Mouse (Mus musculus) heart, embryonic 12.5 days (tissue): Measurements from ENCODE around the gene Foxp1. TPM values are rescaled to one million over a fixed set of nuclear protein-coding genes. Genes with fewer than 3 reads are reported as not detected.

Experiments
- ATAC-seq: fragments of 200-750 bp; cut with Nextera tagmentation; 2 replicates; pipeline ENCODE4 v1.8.0; 2017; ENCODE audit warnings: moderate TSS enrichment, moderate library complexity; ENCODE audit not compliant: insufficient number of reproducible peaks, low FRiP score
- H3K27ac ChIP-seq: fragments of 300-500 bp; sonication (generic); 2 replicates; pipeline ENCODE4 v1.5.1; 2016; ENCODE audit warnings: mild to moderate bottlenecking, moderate library complexity; ENCODE audit not compliant: poor library complexity, severe bottlenecking
- H3K27me3 ChIP-seq: fragments of 300-500 bp; sonication (generic); replicated peaks from 2 replicates; pipeline ENCODE4 v1.6.1; 2016; ENCODE audit warnings: mild to moderate bottlenecking, moderate library complexity
- H3K36me3 ChIP-seq: fragments of 300-500 bp; sonication (generic); 2 replicates; pipeline ENCODE4 v1.6.1; 2016; ENCODE audit warnings: mild to moderate bottlenecking, moderate library complexity
- H3K4me1 ChIP-seq: fragments of 300-500 bp; sonication (generic); replicated peaks from 2 replicates; pipeline ENCODE4 v1.6.1; 2016; ENCODE audit warnings: mild to moderate bottlenecking
- H3K4me2 ChIP-seq: fragments of 300-500 bp; sonication (generic); 2 replicates; pipeline ENCODE4 v1.6.1; 2016; ENCODE audit warnings: mild to moderate bottlenecking, moderate library complexity
- H3K4me3 ChIP-seq: fragments of 300-500 bp; sonication (generic); 2 replicates; pipeline ENCODE4 v1.5.1; 2016; ENCODE audit warnings: mild to moderate bottlenecking
- H3K9ac ChIP-seq: fragments of 300-500 bp; sonication (generic); 2 replicates; pipeline ENCODE4 v1.6.1; 2016; ENCODE audit warnings: mild to moderate bottlenecking, moderate library complexity
- H3K9me3 ChIP-seq: fragments of 300-500 bp; sonication (generic); replicated peaks from 2 replicates; pipeline ENCODE4 v1.6.1; 2016; ENCODE audit warnings: mild to moderate bottlenecking, moderate library complexity
- WGBS: fragments of 180-500 bp; shearing (Covaris S2); methylation state at CpG from one replicate; pipeline ENCODE4 v1.1.7; 2016; 5-methylcytosine and 5-hydroxymethylcytosine counted together
- polyA plus RNA-seq: library from polyadenylated mRNA; unstranded; fragments of >200 nt; fragmentation: Nextera tagmentation; extraction: Ambion mirVana; gene quantifications from 2 replicates; pipeline ENCODE4 v1.2.1, GENCODE M21; 2016

Foxp1 gene
- polyA plus RNA-seq, 1 experiment from 2014 or later = 91.1 TPM

DNA sequence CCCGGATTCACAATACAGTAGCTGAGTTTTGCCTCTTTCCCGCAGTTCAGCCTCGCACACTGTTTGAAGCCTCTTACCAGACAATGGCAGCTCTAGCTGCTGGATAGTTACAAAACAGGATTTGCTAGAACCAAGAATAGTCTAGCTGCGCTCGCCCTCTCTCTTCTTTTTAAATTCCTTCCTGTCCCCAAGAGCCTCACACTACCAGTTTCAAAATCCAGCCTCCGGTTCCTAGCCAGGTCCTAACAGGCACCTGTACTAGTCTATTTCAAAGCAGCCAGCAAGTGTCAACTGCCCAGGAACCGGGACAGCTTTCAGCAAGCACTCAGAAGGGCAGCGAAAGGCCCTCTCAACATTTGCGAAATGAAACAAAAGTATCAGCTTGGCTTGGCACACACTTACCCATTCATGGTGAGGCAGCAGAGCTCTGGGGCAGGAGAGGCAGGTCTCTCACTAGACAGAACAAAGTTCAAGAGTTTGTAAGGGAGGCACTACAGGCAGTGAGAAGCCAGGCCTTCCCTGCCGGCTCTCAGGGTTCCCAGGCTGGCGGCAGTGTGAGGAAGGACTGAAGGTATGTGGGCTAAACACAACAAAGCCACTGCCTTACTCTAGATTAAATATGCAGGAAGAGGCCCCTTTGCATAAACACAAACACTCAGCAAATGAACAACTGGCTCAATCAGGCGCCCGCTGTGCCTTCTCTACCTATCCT is 256.4 kb downstream of the Foxp1 start:
- 18% methylated on average over 13 of the region's 13 CpGs for WGBS
- H3K4me3 ChIP-seq = peak overlapping the region; percentile 34
- peaks cover 61% of the 10 kb centered on the region for H3K4me1 ChIP-seq
- H3K27ac ChIP-seq = peak overlapping the region; percentile 94
- peak overlapping the region; percentile 64 for H3K4me2 ChIP-seq
- H3K27me3 ChIP-seq = no peaks in the 10 kb centered on the region
- peak; percentile 57; the same call in 1 of the 2 replicates for ATAC-seq
- H3K9ac ChIP-seq = peak overlapping the region; percentile 57
- H3K9me3 ChIP-seq = no peaks in the 10 kb centered on the region
- H3K36me3 ChIP-seq = no peaks in the 10 kb centered on the region

DNA sequence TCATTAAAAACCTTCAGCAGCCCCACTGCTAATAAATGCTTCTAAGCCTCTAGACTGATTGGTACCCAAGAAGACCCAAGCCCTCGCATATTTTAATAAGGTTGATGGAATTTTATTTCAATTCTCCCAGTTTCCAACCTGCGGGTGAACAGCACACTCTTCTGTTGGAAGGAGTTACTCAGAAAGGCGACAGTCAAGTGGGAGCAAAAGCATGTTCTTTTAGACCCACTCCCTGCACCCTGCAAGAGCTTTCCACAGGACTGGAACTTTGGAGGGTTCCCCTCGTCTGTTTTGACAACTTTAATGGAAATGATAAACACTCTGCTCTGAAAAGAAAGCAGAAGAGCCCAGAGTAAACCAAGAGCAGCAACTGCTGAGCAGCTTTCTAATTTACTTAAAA is 257.3 kb downstream of the Foxp1 start:
- Histone ChIP-seq H3K36me3 (no peaks in the 10 kb centered on the region), H3K4me2 (peak overlapping the region; percentile 64), H3K27me3 (no peaks in the 10 kb centered on the region), H3K9ac (0 out of 2 replicates have a peak overlapping the region, but pooled peaks have one; percentile 20), H3K4me3 (peak overlapping the region; percentile 34; the same call in 1 of the 2 replicates), H3K4me1 (peaks cover 64% of the 10 kb centered on the region), H3K9me3 (no peaks in the 10 kb centered on the region), H3K27ac (peak overlapping the region; percentile 94)
- ATAC-seq = no peak
- 37% methylated on average over 4 of the region's 4 CpGs for WGBS

DNA sequence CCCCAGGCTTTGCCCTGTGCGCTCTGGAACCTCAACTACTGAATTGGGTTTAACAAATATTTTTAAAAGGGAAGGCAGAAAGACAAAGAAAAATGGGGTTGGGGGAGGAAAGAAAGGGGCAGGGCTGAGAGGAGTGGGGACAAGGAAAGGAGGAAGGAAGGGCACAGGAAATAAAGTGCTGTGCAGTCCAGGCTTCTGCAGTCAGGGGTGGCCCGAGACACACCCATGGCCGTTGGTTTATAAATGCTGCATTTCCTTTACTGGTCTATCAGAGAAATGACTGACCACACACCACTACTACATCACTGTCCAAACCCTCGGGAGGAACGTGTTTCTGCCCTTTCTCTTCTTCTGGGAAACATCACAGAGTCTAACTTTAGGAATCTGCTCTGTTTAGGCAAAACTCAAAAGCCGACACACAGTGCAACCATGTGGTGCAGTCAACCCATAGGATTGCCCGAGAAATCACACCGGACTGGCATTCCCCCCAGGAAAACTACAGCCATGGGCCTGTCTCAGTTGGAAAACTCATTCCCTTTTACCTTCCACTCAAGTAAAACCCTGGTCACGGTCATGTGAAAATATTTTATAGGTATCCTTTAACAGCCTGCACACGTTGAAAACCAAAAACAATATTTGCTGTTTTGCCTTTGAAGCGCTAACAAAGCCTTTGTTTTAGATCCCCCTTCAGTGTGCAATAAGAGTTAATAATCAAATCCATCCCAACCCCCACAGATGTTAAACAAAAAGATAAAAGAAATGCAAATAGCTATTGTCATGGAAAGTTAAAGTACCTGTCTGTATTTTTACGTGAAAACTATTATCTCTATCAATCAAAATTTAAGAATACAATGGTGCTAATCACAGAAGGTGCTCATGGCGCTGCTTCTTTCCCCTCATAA is 258.1 kb downstream of the Foxp1 start:
- H3K4me2 ChIP-seq = peak overlapping the region; percentile 55
- 44% methylated on average over 13 of the region's 13 CpGs for WGBS
- H3K36me3 ChIP-seq = 0 out of 2 replicates have a peak, but pooled peaks cover 3% of the 10 kb centered on the region
- ATAC-seq = peak; percentile 63
- H3K4me1 ChIP-seq = peaks cover 64% of the 10 kb centered on the region
- peak overlapping the region; percentile 12; the same call in 1 of the 2 replicates for H3K4me3 ChIP-seq
- H3K27me3 ChIP-seq = no peaks in the 10 kb centered on the region
- peak overlapping the region; percentile 48; the same call in 1 of the 2 replicates for H3K9ac ChIP-seq
- H3K27ac ChIP-seq = peak overlapping the region; percentile 72
- no peaks in the 10 kb centered on the region for H3K9me3 ChIP-seq

- ATAC-seq = no peak
- peak overlapping the region; percentile 72; the same call in 1 of the 2 replicates for H3K27ac ChIP-seq
- H3K27me3 ChIP-seq = no peaks in the 10 kb centered on the region
- peaks cover 64% of the 10 kb centered on the region for H3K4me1 ChIP-seq
- 0 out of 2 replicates have a peak, but pooled peaks cover 3% of the 10 kb centered on the region for H3K36me3 ChIP-seq
- H3K9ac ChIP-seq = peak overlapping the region; percentile 44; the same call in 1 of the 2 replicates
- peak overlapping the region; percentile 55 for H3K4me2 ChIP-seq
- H3K4me3 ChIP-seq = 0 out of 2 replicates have a peak overlapping the region, but pooled peaks have one; percentile 12
- no peaks in the 10 kb centered on the region for H3K9me3 ChIP-seq
- 58% methylated on average over 2 of the region's 2 CpGs for WGBS
These were observed 258.7 kb downstream of the Foxp1 start for GRCm38 (mm10) chr6:99263886-99264185.

DNA sequence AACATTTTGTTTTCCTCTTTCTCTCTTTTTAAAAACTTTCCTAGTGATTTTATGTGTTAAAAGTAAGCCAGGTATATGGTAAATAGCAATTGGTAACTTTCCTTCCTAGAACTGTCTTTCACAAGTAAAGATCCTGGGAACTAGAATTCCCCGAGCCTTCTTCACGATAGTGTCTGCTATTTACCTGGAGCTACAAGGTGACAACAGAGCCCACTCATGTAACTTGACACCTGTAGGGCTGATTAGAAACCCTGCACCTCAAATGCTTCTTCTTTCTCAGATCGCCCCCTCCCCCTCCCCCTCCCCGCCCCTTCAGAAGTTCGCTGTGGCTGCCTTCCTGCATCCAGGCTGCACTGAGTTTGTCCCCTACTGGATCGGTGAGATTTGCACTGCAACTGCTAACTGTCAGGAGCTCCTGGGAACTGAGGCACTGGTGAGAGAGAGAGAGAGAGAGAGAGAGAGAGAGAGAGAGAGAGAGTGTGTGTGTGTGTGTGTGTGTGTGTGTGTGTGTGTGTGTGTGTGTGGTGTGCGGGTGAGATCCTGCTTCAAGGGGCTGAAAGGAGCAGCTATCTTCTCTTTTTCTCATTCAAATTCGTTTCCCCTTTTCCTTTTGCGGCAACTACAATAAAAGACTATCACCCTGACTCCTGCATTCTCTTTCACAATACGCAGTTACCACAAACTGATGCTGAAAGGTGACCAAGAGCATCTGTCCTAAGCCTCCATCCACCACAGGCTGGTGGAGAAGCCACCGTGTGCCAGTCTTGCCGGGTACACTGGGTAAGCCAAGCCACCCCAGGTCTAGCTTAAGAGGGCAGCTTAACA is 259.2 kb downstream of the Foxp1 start:
- H3K9me3 ChIP-seq = no peaks in the 10 kb centered on the region

GRCm38 (mm10) chr6:99261737-99262130 is 260.8 kb downstream of the Foxp1 start:
- Histone ChIP-seq H3K27me3 (no peaks in the 10 kb centered on the region), H3K27ac (no peak overlapping the region), H3K9ac (no peak overlapping the region), H3K9me3 (no peaks in the 10 kb centered on the region), H3K4me1 (peaks cover 54% of the 10 kb centered on the region), H3K36me3 (0 out of 2 replicates have a peak, but pooled peaks cover 3% of the 10 kb centered on the region), H3K4me2 (no peak overlapping the region), H3K4me3 (no peak overlapping the region)
- ATAC-seq = no peak
- WGBS = 41% methylated on average over 4 of the region's 4 CpGs

More for the DNA sequence above, 259.2 kb downstream of the Foxp1 start:
- peak overlapping the region; percentile 55 for H3K4me2 ChIP-seq
- ATAC-seq = no peak
- H3K4me1 ChIP-seq = peaks cover 58% of the 10 kb centered on the region
- H3K9ac ChIP-seq = peak overlapping the region; percentile 44
- H3K36me3 ChIP-seq = 0 out of 2 replicates have a peak, but pooled peaks cover 3% of the 10 kb centered on the region
- peak overlapping the region; percentile 72; the same call in 1 of the 2 replicates for H3K27ac ChIP-seq
- H3K27me3 ChIP-seq = no peaks in the 10 kb centered on the region
- 0 out of 2 replicates have a peak overlapping the region, but pooled peaks have one; percentile 12 for H3K4me3 ChIP-seq
- WGBS = 13% methylated on average over 12 of the region's 12 CpGs

DNA sequence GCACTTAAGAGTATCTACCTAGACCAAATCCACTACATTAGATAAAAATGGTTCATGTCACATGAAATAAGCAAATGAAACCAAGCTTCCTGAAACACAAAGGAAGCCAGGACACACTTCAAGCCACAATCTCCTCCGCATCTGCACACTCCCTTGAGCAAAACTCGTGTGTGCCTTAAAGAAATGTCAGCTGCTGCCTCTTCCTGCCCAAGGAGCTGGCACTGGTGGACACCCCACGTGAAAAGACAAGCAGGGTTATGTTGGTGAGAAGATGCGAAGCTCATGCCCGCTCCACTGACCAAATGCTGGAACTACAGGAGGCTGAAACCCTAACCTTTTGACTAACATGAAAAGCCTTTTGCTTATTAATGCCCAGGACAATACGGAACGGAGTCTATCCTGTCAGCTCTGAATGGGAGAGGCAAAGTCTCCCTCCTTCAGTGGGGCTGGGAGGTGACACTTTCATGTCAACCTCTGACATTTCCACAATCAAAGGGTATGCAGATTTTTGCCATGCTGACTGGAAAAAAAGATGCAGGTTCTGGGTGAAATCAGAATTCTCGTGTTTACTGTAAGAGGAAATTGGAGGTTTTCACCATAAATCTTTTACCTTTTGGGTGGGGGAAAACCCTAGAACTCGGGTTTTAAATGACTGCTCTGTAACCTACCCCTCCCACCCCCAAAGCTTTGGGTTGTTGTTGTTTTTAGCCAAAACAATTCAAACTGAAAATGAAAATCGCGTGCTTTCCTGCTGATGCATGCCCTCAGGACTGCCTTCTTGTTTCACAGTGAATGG is 261.4 kb downstream of the Foxp1 start:
- H3K27me3 ChIP-seq = no peaks in the 10 kb centered on the region
- no peak overlapping the region for H3K4me2 ChIP-seq
- 0 out of 2 replicates have a peak, but pooled peaks cover 3% of the 10 kb centered on the region for H3K36me3 ChIP-seq
- WGBS = 63% methylated on average over 11 of the region's 11 CpGs
- H3K4me3 ChIP-seq = no peak overlapping the region
- ATAC-seq = no peak
- peaks cover 48% of the 10 kb centered on the region for H3K4me1 ChIP-seq
- H3K9ac ChIP-seq = no peak overlapping the region
- H3K9me3 ChIP-seq = no peaks in the 10 kb centered on the region
- H3K27ac ChIP-seq = no peak overlapping the region

GRCm38 (mm10) chr6:99258346-99258745 is 264.2 kb downstream of the Foxp1 start:
- no peak overlapping the region for H3K27ac ChIP-seq
- WGBS = 73% methylated on average over 5 of the region's 5 CpGs
- ATAC-seq = no peak
- peaks cover 31% of the 10 kb centered on the region for H3K4me1 ChIP-seq
- 0 out of 2 replicates have a peak, but pooled peaks cover 3% of the 10 kb centered on the region for H3K36me3 ChIP-seq
- H3K9ac ChIP-seq = no peak overlapping the region
- H3K27me3 ChIP-seq = no peaks in the 10 kb centered on the region
- no peak overlapping the region for H3K4me3 ChIP-seq
- no peaks in the 10 kb centered on the region for H3K9me3 ChIP-seq
- H3K4me2 ChIP-seq = no peak overlapping the region

GRCm38 (mm10) chr6:99257676-99258075 is 264.8 kb downstream of the Foxp1 start:
- Histone ChIP-seq H3K27me3 (no peaks in the 10 kb centered on the region), H3K4me3 (no peak overlapping the region), H3K27ac (no peak overlapping the region), H3K36me3 (0 out of 2 replicates have a peak, but pooled peaks cover 3% of the 10 kb centered on the region), H3K4me2 (no peak overlapping the region), H3K4me1 (peaks cover 28% of the 10 kb centered on the region), H3K9me3 (no peaks in the 10 kb centered on the region), H3K9ac (no peak overlapping the region)
- 70% methylated on average over 2 of the region's 2 CpGs for WGBS
- no peak for ATAC-seq

DNA sequence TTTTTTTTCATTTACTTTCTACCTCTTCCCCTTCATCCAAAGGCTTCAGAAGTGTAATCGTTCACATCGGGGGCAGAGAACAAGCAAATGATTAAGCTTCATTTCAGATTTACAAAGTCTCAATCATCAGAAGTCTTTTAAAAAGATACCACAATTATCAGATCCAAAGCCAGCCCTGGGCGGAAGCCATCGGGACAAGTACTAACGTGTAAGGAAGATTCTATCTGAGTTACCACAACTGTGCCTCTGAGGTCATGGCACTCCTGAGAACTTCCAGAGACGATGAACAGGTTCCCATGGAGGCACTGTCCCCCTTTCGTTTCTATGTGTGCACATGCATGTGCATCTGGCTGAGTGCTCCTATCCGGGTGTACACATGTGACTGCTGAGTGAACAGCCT is 269.2 kb downstream of the Foxp1 start:
- no peak for ATAC-seq
- Histone ChIP-seq H3K4me3 (no peak overlapping the region), H3K9me3 (no peaks in the 10 kb centered on the region), H3K27me3 (no peaks in the 10 kb centered on the region), H3K36me3 (no peaks in the 10 kb centered on the region), H3K4me1 (peaks cover 24% of the 10 kb centered on the region), H3K9ac (no peak overlapping the region), H3K27ac (no peak overlapping the region), H3K4me2 (no peak overlapping the region)
- WGBS = 67% methylated on average over 8 of the region's 8 CpGs
